Mouse (Mus musculus): Measurements from ENCODE around the gene Trp53inp2.

DNA sequence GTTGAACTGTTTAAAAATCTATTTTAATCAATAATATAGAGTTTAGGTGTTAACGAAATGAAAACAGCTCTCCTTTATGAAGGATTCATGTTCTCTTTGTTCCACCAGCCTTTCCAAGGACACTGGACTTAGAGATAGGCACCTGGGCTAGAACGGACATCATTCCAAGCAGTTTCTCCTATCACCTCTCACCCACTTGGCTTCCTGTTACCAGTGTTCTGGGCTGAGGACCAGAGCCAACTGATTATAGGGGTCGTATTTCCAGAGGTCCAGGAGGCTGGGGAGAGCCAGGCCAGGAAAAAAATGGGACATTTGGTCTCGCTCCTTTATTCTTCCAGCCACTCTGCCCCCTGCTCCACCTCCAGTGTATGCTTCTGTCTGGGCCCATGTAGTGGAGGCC is 8.4 kb upstream of the Trp53inp2 start:
- no peak for TF ChIP-seq CTCF (IDR thresholded peaks at IDR 0.05; ENCODE audit: extremely low read depth, insufficient read depth, low read length)
- TF ChIP-seq POLR2A (IDR thresholded peaks at IDR 0.05; ENCODE audit: extremely low read depth, insufficient read depth, low read length): no peak

Data from cortical plate, adult 2 months (tissue).